Mouse (Mus musculus): ENCODE measurements at regions not wholly inside any gene's neighbourhood (a gene's known extent, or its start where the extent isn't known, plus 50 kb on each side); places are given as distances from the start of the nearest gene placed in this dataset.

GRCm38 (mm10) chr17:83918413-83919139 lies 70.8 kb upstream of the Haao start:
- Histone ChIP-seq H3K4me3 (ENCODE audit: low read depth, low read length) (no peak overlapping the region), H3K9ac (replicated peaks; ENCODE audit: low read depth, low read length) (no peak overlapping the region), H3K9me3 (replicated peaks; ENCODE audit: control insufficient read depth, low read length) (no peaks in the 10 kb centered on the region), H3K27ac (ENCODE audit: low read depth) (peak overlapping the region; percentile 57), H3K4me1 (ENCODE audit: control insufficient read depth, insufficient read depth) (peaks cover 20% of the 10 kb centered on the region), H3K36me3 (replicated peaks; ENCODE audit: control insufficient read depth, insufficient read depth, low read length) (no peaks in the 10 kb centered on the region), H3K27me3 (ENCODE audit: control insufficient read depth, insufficient read depth, low read length) (no peaks in the 10 kb centered on the region), H3K4me2 (ENCODE audit: low read depth, low read length) (no peak overlapping the region)
- peak; percentile 35 for ATAC-seq (ENCODE audit: insufficient read depth, low read depth)
- WGBS: 65% methylated on average over 9 of the region's 9 CpGs
- peak; percentile 61 for DNase-seq (ENCODE audit: low spot score)
- TF ChIP-seq CTCF (IDR thresholded peaks at IDR 0.05; ENCODE audit: low read depth) (no peak), EP300 (IDR thresholded peaks at IDR 0.05; ENCODE audit: low read depth) (0 out of 2 replicates have a peak, but pooled peaks have one; percentile 35)

- Histone ChIP-seq H3K4me2 (ENCODE audit: low read depth, low read length) (no peak overlapping the region), H3K27ac (ENCODE audit: low read depth) (no peak overlapping the region), H3K4me3 (ENCODE audit: low read depth, low read length) (no peak overlapping the region), H3K9me3 (replicated peaks; ENCODE audit: control insufficient read depth, low read length) (no peaks in the 10 kb centered on the region), H3K4me1 (ENCODE audit: control insufficient read depth, insufficient read depth) (peaks cover 20% of the 10 kb centered on the region), H3K27me3 (ENCODE audit: control insufficient read depth, insufficient read depth, low read length) (no peaks in the 10 kb centered on the region), H3K9ac (replicated peaks; ENCODE audit: low read depth, low read length) (no peak overlapping the region), H3K36me3 (replicated peaks; ENCODE audit: control insufficient read depth, insufficient read depth, low read length) (no peaks in the 10 kb centered on the region)
- 64% methylated on average over 4 of the region's 4 CpGs for WGBS
- no peak for DNase-seq (ENCODE audit: low spot score)
- TF ChIP-seq CTCF (IDR thresholded peaks at IDR 0.05; ENCODE audit: low read depth) (no peak), EP300 (IDR thresholded peaks at IDR 0.05; ENCODE audit: low read depth) (no peak)
- ATAC-seq (ENCODE audit: insufficient read depth, low read depth): no peak
Observed at GRCm38 (mm10) chr17:83917781-83918180, 70.0 kb upstream of the Haao start.

GRCm38 (mm10) chr17:83916684-83917166 lies 69.0 kb upstream of the Haao start:
- Histone ChIP-seq H3K27ac (ENCODE audit: low read depth) (peak overlapping the region; percentile 76), H3K9ac (replicated peaks; ENCODE audit: low read depth, low read length) (no peak overlapping the region), H3K27me3 (ENCODE audit: control insufficient read depth, insufficient read depth, low read length) (no peaks in the 10 kb centered on the region), H3K36me3 (replicated peaks; ENCODE audit: control insufficient read depth, insufficient read depth, low read length) (no peaks in the 10 kb centered on the region), H3K4me3 (ENCODE audit: low read depth, low read length) (no peak overlapping the region), H3K4me1 (ENCODE audit: control insufficient read depth, insufficient read depth) (peaks cover 20% of the 10 kb centered on the region), H3K4me2 (ENCODE audit: low read depth, low read length) (no peak overlapping the region), H3K9me3 (replicated peaks; ENCODE audit: control insufficient read depth, low read length) (no peaks in the 10 kb centered on the region)
- peak; percentile 79 for DNase-seq (ENCODE audit: low spot score)
- 6% methylated on average over 10 of the region's 10 CpGs for WGBS
- no peak for TF ChIP-seq CTCF (IDR thresholded peaks at IDR 0.05; ENCODE audit: low read depth)
- no peak for TF ChIP-seq EP300 (IDR thresholded peaks at IDR 0.05; ENCODE audit: low read depth)
- ATAC-seq (ENCODE audit: insufficient read depth, low read depth): peak; percentile 76

DNA sequence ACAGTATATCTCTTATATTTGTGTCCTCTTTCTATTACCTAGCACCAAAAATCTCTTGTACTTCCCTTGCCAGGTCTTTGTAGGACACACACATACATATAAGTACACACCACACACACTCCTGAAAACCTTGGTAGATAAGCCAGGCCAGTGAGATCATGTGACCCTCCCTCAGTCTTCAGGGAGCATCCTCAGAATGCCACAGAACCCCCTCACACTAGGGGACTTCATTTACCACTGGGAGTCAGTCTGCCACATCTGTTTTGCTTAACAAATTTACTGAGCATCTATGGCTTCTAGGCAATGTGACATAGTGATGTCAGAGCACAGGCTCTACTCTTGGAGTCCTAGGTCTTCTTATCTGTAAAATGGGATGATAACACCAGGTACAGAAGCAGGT lies 67.3 kb upstream of the Haao start:
- H3K9me3 ChIP-seq (replicated peaks; ENCODE audit: control insufficient read depth, low read length): no peaks in the 10 kb centered on the region
- H3K27me3 ChIP-seq (ENCODE audit: control insufficient read depth, insufficient read depth, low read length): no peaks in the 10 kb centered on the region
- TF ChIP-seq EP300 (IDR thresholded peaks at IDR 0.05; ENCODE audit: low read depth) (no peak), CTCF (IDR thresholded peaks at IDR 0.05; ENCODE audit: low read depth) (no peak)
- no peaks in the 10 kb centered on the region for H3K36me3 ChIP-seq (replicated peaks; ENCODE audit: control insufficient read depth, insufficient read depth, low read length)
- ATAC-seq (ENCODE audit: insufficient read depth, low read depth) (no peak), DNase-seq (ENCODE audit: low spot score) (no peak)
- H3K4me3 ChIP-seq (ENCODE audit: low read depth, low read length): no peak overlapping the region
- H3K4me1 ChIP-seq (ENCODE audit: control insufficient read depth, insufficient read depth): peaks cover 20% of the 10 kb centered on the region
- H3K27ac ChIP-seq (ENCODE audit: low read depth): no peak overlapping the region
- H3K4me2 ChIP-seq (ENCODE audit: low read depth, low read length): no peak overlapping the region
- H3K9ac ChIP-seq (replicated peaks; ENCODE audit: low read depth, low read length): no peak overlapping the region

DNA sequence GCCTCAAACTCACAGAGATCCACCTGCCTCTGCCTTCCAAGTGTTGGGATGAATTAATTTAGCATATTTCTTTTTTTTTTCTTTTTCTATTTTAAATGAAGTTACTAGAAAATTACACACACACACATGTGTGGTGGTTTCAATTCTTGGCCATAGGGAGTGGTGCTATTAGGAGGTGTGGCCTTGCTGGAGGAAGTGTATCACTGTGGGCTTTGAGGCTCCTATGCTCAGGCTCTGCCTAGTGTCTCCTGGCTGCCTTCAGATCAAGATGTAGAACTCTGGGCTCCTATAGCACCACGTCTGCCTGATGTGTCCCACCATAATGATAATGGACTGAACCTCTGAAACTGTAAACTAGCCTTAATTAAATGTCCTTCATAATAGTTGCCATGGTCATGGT lies 66.8 kb upstream of the Haao start:
- Histone ChIP-seq H3K4me2 (ENCODE audit: low read depth, low read length) (no peak overlapping the region), H3K4me1 (ENCODE audit: control insufficient read depth, insufficient read depth) (peaks cover 20% of the 10 kb centered on the region), H3K27me3 (ENCODE audit: control insufficient read depth, insufficient read depth, low read length) (no peaks in the 10 kb centered on the region), H3K4me3 (ENCODE audit: low read depth, low read length) (no peak overlapping the region), H3K27ac (ENCODE audit: low read depth) (no peak overlapping the region), H3K9me3 (replicated peaks; ENCODE audit: control insufficient read depth, low read length) (no peaks in the 10 kb centered on the region), H3K9ac (replicated peaks; ENCODE audit: low read depth, low read length) (no peak overlapping the region), H3K36me3 (replicated peaks; ENCODE audit: control insufficient read depth, insufficient read depth, low read length) (no peaks in the 10 kb centered on the region)
- WGBS: 83% methylated on average over 1 of the region's 1 CpGs
- TF ChIP-seq CTCF (IDR thresholded peaks at IDR 0.05; ENCODE audit: low read depth): no peak
- no peak for ATAC-seq (ENCODE audit: insufficient read depth, low read depth)
- no peak for DNase-seq (ENCODE audit: low spot score)
